Mouse (Mus musculus): ENCODE data around the gene Slc17a9. TPM values are rescaled to one million over a fixed set of nuclear protein-coding genes. Genes with fewer than 3 reads are reported as not detected.

The Slc17a9 gene
- polyA plus RNA-seq, 1 experiment from 2014 or later: 3.1 TPM

DNA sequence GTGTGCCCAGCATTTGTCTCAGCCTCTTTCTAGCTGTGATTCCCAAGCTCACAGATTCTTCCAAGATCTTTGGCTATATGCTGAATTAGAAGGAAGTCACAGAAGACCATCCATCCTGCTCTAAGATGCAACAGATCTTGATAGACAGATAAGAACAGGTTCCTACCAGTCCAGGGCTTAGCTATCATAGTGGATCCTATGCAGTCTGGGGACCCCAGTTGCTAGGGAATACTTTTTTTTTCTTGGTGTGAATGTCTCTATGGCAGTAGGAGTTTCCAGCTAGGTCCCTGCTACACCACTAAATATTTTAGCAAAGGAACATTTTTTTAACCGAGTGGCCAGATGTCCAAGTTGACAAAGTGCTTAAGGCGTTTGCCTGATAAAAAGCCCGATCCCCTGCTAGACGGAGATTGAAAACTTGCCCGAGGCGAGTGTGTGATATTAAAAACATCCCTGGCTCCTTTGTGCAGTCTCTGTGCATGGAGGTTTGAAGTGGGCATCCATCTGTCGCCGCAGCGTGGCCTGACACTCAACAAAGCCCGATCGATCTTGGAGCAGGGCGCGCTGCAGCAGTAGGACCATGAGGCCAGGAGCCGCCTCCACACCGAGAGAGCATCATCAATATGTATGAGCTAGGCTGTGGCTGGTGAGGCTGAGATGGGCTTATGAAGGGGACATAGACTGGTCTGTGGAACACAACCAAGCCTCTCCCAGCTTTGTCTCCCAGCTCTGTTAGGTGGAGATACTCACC lies 33.6 kb downstream of the Slc17a9 start:
- no peak overlapping the region for H3K4me2 ChIP-seq (replicated peaks; ENCODE audit: low read depth)
- H3K9ac ChIP-seq (ENCODE audit: low read depth, low read length): no peak overlapping the region
- 0 out of 2 replicates have a peak, but pooled peaks cover 5% of the 10 kb centered on the region for H3K27me3 ChIP-seq (replicated peaks; ENCODE audit: control insufficient read depth, insufficient read depth, low read length)
- H3K4me1 ChIP-seq (replicated peaks; ENCODE audit: control insufficient read depth, insufficient read depth, low read length): no peaks in the 10 kb centered on the region
- H3K27ac ChIP-seq (ENCODE audit: low read depth, low read length): no peak overlapping the region
- no peak for ATAC-seq
- no peak overlapping the region for H3K4me3 ChIP-seq (ENCODE audit: low read depth, low read length)
- no peaks in the 10 kb centered on the region for H3K9me3 ChIP-seq (ENCODE audit: control insufficient read depth)
- 50% methylated on average over 15 of the region's 15 CpGs for WGBS
- no peaks in the 10 kb centered on the region for H3K36me3 ChIP-seq (ENCODE audit: control insufficient read depth, insufficient read depth)
- TF ChIP-seq CTCF (IDR thresholded peaks at IDR 0.05; ENCODE audit: low read depth): no peak

DNA sequence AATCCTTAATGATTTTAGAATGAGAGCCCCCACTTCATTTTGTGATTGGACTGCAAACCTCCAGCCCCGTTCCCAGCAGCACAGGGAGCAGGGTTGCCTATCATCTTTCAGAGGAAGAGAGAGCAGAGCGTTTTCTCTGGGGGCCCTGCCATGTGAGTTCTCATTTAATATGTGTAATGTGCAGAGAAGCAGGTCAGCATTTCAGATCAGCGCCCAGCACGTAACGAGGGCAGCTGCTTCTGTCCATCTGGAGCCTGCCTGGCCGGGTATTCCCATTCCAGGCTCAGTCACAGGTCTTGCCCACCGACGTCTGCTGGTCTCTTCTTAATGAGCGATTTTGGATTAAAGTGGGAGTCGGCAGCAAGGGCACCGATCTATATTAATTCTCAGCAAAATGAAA lies 39.9 kb downstream of the Slc17a9 start:
- Histone ChIP-seq H3K27me3 (replicated peaks; ENCODE audit: control insufficient read depth, insufficient read depth, low read length) (no peaks in the 10 kb centered on the region), H3K4me1 (replicated peaks; ENCODE audit: control insufficient read depth, insufficient read depth, low read length) (no peaks in the 10 kb centered on the region), H3K9ac (ENCODE audit: low read depth, low read length) (no peak overlapping the region), H3K4me3 (ENCODE audit: low read depth, low read length) (no peak overlapping the region), H3K4me2 (replicated peaks; ENCODE audit: low read depth) (no peak overlapping the region), H3K36me3 (ENCODE audit: control insufficient read depth, insufficient read depth) (no peaks in the 10 kb centered on the region), H3K27ac (ENCODE audit: low read depth, low read length) (no peak overlapping the region), H3K9me3 (ENCODE audit: control insufficient read depth) (no peaks in the 10 kb centered on the region)
- ATAC-seq: no peak
- 83% methylated on average over 11 of the region's 11 CpGs for WGBS
- TF ChIP-seq CTCF (IDR thresholded peaks at IDR 0.05; ENCODE audit: low read depth): no peak

DNA sequence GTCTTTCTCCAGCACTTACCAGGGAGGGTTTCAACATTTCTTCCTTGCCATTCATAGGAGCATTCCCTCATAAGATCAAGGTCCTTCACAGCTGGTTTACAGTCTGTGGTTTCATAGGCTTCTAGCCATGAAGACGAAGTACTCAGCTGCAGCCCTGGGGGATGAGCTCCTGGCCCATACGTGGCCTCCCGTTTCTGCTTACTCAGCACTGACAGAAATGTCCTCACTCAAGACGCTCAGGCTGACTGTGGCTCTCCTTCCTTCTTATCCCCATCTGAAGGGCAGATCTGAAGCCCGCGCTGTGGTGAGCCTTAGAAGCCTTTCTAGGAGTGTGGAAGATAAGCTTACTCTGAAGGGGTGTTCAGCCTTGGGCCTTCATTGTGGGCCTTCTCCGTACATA lies 40.6 kb downstream of the Slc17a9 start:
- H3K36me3 ChIP-seq (ENCODE audit: control insufficient read depth, insufficient read depth): no peaks in the 10 kb centered on the region
- no peak for TF ChIP-seq CTCF (IDR thresholded peaks at IDR 0.05; ENCODE audit: low read depth)
- no peak for ATAC-seq
- H3K4me3 ChIP-seq (ENCODE audit: low read depth, low read length): no peak overlapping the region
- no peak overlapping the region for H3K4me2 ChIP-seq (replicated peaks; ENCODE audit: low read depth)
- H3K27me3 ChIP-seq (replicated peaks; ENCODE audit: control insufficient read depth, insufficient read depth, low read length): no peaks in the 10 kb centered on the region
- H3K9ac ChIP-seq (ENCODE audit: low read depth, low read length): no peak overlapping the region
- H3K4me1 ChIP-seq (replicated peaks; ENCODE audit: control insufficient read depth, insufficient read depth, low read length): no peaks in the 10 kb centered on the region
- H3K9me3 ChIP-seq (ENCODE audit: control insufficient read depth): no peaks in the 10 kb centered on the region
- WGBS: 62% methylated on average over 7 of the region's 7 CpGs
- no peak overlapping the region for H3K27ac ChIP-seq (ENCODE audit: low read depth, low read length)

DNA sequence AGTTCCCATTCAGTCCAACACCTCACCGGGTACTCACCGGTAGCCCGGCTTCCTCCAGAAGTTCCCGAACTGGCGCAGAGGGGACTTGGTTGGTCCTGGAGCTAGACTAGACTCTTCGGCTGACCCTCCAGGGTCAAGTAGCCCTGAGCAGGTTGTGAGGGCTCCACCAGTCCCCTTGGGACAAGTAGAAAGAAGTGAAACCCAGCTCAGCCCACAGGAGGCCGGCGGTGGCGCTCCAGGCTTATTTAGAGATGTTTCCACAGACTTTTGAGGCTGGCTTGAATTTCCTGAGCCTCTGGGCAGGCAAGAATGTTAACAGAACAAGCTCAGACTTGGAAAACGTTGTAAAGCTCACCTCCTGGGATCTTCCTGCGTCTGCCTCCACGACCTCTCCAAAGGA lies 50.2 kb downstream of the Slc17a9 start:
- no peak overlapping the region for H3K9ac ChIP-seq (ENCODE audit: low read depth, low read length)
- no peak overlapping the region for H3K4me2 ChIP-seq (replicated peaks; ENCODE audit: low read depth)
- H3K27me3 ChIP-seq (replicated peaks; ENCODE audit: control insufficient read depth, insufficient read depth, low read length): peaks cover 65% of the 10 kb centered on the region
- no peaks in the 10 kb centered on the region for H3K9me3 ChIP-seq (ENCODE audit: control insufficient read depth)
- no peaks in the 10 kb centered on the region for H3K4me1 ChIP-seq (replicated peaks; ENCODE audit: control insufficient read depth, insufficient read depth, low read length)
- H3K4me3 ChIP-seq (ENCODE audit: low read depth, low read length): no peak overlapping the region
- no peaks in the 10 kb centered on the region for H3K36me3 ChIP-seq (ENCODE audit: control insufficient read depth, insufficient read depth)
- no peak overlapping the region for H3K27ac ChIP-seq (ENCODE audit: low read depth, low read length)
- no peak for ATAC-seq
- 8% methylated on average over 12 of the region's 12 CpGs for WGBS
- no peak for TF ChIP-seq CTCF (IDR thresholded peaks at IDR 0.05; ENCODE audit: low read depth)

DNA sequence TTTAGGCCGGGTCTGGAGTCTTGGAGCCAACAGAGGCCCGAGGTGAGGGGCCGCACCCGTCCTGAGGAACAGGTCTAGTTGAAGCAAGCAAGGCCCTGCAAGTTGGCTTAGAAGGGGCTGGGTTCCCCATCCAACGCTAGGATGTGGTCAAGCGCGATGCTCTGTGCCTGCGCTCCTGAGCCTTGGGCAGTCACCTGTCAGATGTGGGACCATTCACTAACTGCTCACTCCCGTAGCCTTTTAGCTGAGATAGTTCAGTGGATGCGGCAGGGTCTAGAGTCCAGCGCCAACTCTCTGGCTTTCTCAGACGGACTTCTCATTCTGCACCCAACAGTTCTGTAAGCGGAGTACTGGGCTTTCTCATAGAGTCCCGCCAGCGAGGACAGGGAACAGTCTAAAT lies 50.6 kb downstream of the Slc17a9 start:
- H3K9ac ChIP-seq (ENCODE audit: low read depth, low read length): no peak overlapping the region
- 7% methylated on average over 15 of the region's 15 CpGs for WGBS
- H3K4me2 ChIP-seq (replicated peaks; ENCODE audit: low read depth): no peak overlapping the region
- no peak for TF ChIP-seq CTCF (IDR thresholded peaks at IDR 0.05; ENCODE audit: low read depth)
- no peaks in the 10 kb centered on the region for H3K4me1 ChIP-seq (replicated peaks; ENCODE audit: control insufficient read depth, insufficient read depth, low read length)
- no peaks in the 10 kb centered on the region for H3K36me3 ChIP-seq (ENCODE audit: control insufficient read depth, insufficient read depth)
- no peaks in the 10 kb centered on the region for H3K9me3 ChIP-seq (ENCODE audit: control insufficient read depth)
- no peak overlapping the region for H3K27ac ChIP-seq (ENCODE audit: low read depth, low read length)
- peaks cover 65% of the 10 kb centered on the region for H3K27me3 ChIP-seq (replicated peaks; ENCODE audit: control insufficient read depth, insufficient read depth, low read length)
- H3K4me3 ChIP-seq (ENCODE audit: low read depth, low read length): no peak overlapping the region
- no peak for ATAC-seq

DNA sequence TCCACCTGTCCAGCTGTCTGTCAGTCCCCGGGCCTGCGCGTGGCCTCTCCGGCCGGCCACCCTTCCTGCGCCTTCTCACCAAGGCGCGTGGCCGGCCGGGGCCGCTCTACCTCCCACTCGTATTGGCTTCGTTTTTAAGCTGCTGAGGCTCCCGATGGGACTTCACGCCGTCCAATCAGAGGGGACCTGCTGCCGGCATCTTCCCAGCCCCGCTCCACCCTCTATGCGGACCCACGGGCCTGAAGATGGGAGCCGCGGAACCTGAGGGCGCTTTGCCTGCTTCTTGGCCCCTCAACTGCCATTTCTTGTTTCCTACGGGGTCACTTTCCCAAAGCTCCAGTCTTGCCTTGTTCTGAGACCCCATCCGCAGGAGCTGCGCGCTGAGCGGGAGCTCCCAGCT lies 51.7 kb downstream of the Slc17a9 start, which contains the start of gene Bhlhe23:
Bhlhe23 (minus strand) TSS at position 108 of the 400 bp plus-strand sequence.
- no peak within 1 kb of the TSS for H3K4me2 ChIP-seq (replicated peaks; ENCODE audit: low read depth)
- no peak within 1 kb of the TSS for H3K4me3 ChIP-seq (ENCODE audit: low read depth, low read length)
- no peak within 1 kb of the TSS for H3K27ac ChIP-seq (ENCODE audit: low read depth, low read length)
- 1% methylated on average over 28 of the region's 28 CpGs for WGBS
- TF ChIP-seq CTCF (IDR thresholded peaks at IDR 0.05; ENCODE audit: low read depth): no peak
- no peaks in the 10 kb centered on the region for H3K36me3 ChIP-seq (ENCODE audit: control insufficient read depth, insufficient read depth)
- no peak within 1 kb of the TSS for H3K9ac ChIP-seq (ENCODE audit: low read depth, low read length)
- ATAC-seq: no peak
- peaks cover 65% of the 10 kb centered on the region for H3K27me3 ChIP-seq (replicated peaks; ENCODE audit: control insufficient read depth, insufficient read depth, low read length)
- no peaks in the 10 kb centered on the region for H3K4me1 ChIP-seq (replicated peaks; ENCODE audit: control insufficient read depth, insufficient read depth, low read length)
- no peaks in the 10 kb centered on the region for H3K9me3 ChIP-seq (ENCODE audit: control insufficient read depth)
